19 mouse cellular contexts compared by ENCODE assay signal in genomic region chr4:114377531-114377930, GRCm38 (mm10). TPM values are rescaled to one million over a fixed set of nuclear protein-coding genes. Genes with fewer than 3 reads are reported as not detected.
A peak's percentile ranks its signal among the peaks of the same experiment; 100 is the strongest.
DNase-seq lines count a peak whose midpoint lies in the region; ATAC-seq and TF ChIP-seq lines count a peak whose summit lies in the region.
"Had no signal": no experiment of that assay in that cellular context is flagged by ENCODE, and none has a peak within 500 bp of the region (broad histone marks: within the 10 kb centered on the region; RNA-seq: fewer than 3 reads in every experiment).

No protein-coding gene starts in this region.

- H3K36me3 ChIP-seq in embryonic facial prominence, embryonic 13.5 days: no peaks in the 10 kb centered on the region
- H3K36me3 ChIP-seq in limb, embryonic 12.5 days: no peaks in the 10 kb centered on the region
- no peaks in the 10 kb centered on the region for H3K36me3 ChIP-seq in heart, embryonic 10.5 days
- H3K36me3 ChIP-seq in liver, postnatal 0 days (replicated peaks; ENCODE audit: insufficient read depth, low read length): no peaks in the 10 kb centered on the region
- H3K36me3 ChIP-seq: forebrain, embryonic 12.5 days; lung, embryonic 15.5 days had no signal

- 0 out of 2 replicates have a peak, but pooled peaks have one; percentile 6 for ATAC-seq in embryonic facial prominence, embryonic 13.5 days (ENCODE audit: insufficient number of reproducible peaks, insufficient read depth, low FRiP score, low TSS enrichment, low read depth)
- peak; percentile 44; the same call in 1 of the 2 replicates for ATAC-seq in limb, embryonic 12.5 days (ENCODE audit: insufficient number of reproducible peaks, insufficient read depth, low FRiP score, low TSS enrichment, low read depth)
- ATAC-seq in liver, postnatal 0 days: no peak
- ATAC-seq: hindbrain, embryonic 16.5 days; intestine, embryonic 16.5 days had no signal

- TF ChIP-seq CTCF in liver, postnatal 0 days (IDR thresholded peaks at IDR 0.05; ENCODE audit: low read depth): no peak

- WGBS in embryonic facial prominence, embryonic 13.5 days: 41% methylated on average over 11 of the region's 11 CpGs
- WGBS in limb, embryonic 12.5 days: 49% methylated on average over 11 of the region's 11 CpGs
- 81% methylated on average over 11 of the region's 11 CpGs for WGBS in heart, embryonic 10.5 days
- 82% methylated on average over 11 of the region's 11 CpGs for whole genome bisulfite sequencing in liver, postnatal 0 days (ENCODE audit: insufficient replicate concordance)

- H3K4me1 ChIP-seq in embryonic facial prominence, embryonic 13.5 days: peaks cover 16% of the 10 kb centered on the region; the same call in 1 of the 2 replicates
- H3K4me1 ChIP-seq in limb, embryonic 12.5 days (replicated peaks): peaks cover 18% of the 10 kb centered on the region
- peaks cover 8% of the 10 kb centered on the region for H3K4me1 ChIP-seq in heart, embryonic 10.5 days
- no peaks in the 10 kb centered on the region for H3K4me1 ChIP-seq in liver, postnatal 0 days (ENCODE audit: insufficient read depth)

- H3K9ac ChIP-seq in embryonic facial prominence, embryonic 13.5 days: no peak overlapping the region
- H3K9ac ChIP-seq in limb, embryonic 12.5 days (replicated peaks): no peak overlapping the region
- H3K9ac ChIP-seq in liver, postnatal 0 days (replicated peaks): no peak overlapping the region
- H3K9ac ChIP-seq: forebrain, embryonic 12.5 days; lung, embryonic 15.5 days had no signal

- 0 out of 2 replicates have a peak overlapping the region, but pooled peaks have one; percentile 5 for H3K27ac ChIP-seq in embryonic facial prominence, embryonic 13.5 days
- peak overlapping the region; percentile 59; the same call in 1 of the 2 replicates for H3K27ac ChIP-seq in limb, embryonic 12.5 days
- H3K27ac ChIP-seq in heart, embryonic 10.5 days: no peak overlapping the region
- H3K27ac ChIP-seq in liver, postnatal 0 days (ENCODE audit: low read depth): no peak overlapping the region
- H3K27ac ChIP-seq: forebrain, embryonic 12.5 days; lung, embryonic 15.5 days had no signal

- H3K27me3 ChIP-seq in embryonic facial prominence, embryonic 13.5 days: peaks cover 4% of the 10 kb centered on the region; the same call in 1 of the 2 replicates
- peaks cover 6% of the 10 kb centered on the region; the same call in 1 of the 2 replicates for H3K27me3 ChIP-seq in limb, embryonic 12.5 days
- H3K27me3 ChIP-seq in heart, embryonic 10.5 days (ENCODE audit: insufficient read depth, poor library complexity, severe bottlenecking): peaks cover 17% of the 10 kb centered on the region; the same call in 1 of the 2 replicates
- H3K27me3 ChIP-seq in liver, postnatal 0 days (ENCODE audit: insufficient read depth, low read length): no peaks in the 10 kb centered on the region
- H3K27me3 ChIP-seq: forebrain, embryonic 12.5 days; lung, embryonic 15.5 days had no signal

- DNase-seq in kidney, adult 18-20 months: peak; percentile 59
- DNase-seq in kidney, postnatal 10 days: peak; percentile 50
- DNase-seq in heart, embryonic 10.5 days (ENCODE audit: low spot score): no peak
- no peak for DNase-seq in spleen, postnatal 4 days (ENCODE audit: low spot score in 2 of 2)
- no peak for DNase-seq in embryo, embryonic 9.5 days (ENCODE audit: extremely low spot score)
- no peak for DNase-seq in liver, postnatal 0 days
- DNase-seq: B cell, adult 2 months; cerebellum, adult 2 months; gastrocnemius, postnatal 14 days; lung, postnatal 4 days; retina, postnatal 1 day; right cerebral cortex, postnatal 4 days had no signal

- no peak overlapping the region for H3K4me2 ChIP-seq in embryonic facial prominence, embryonic 13.5 days
- H3K4me2 ChIP-seq in limb, embryonic 12.5 days: no peak overlapping the region
- no peak overlapping the region for H3K4me2 ChIP-seq in liver, postnatal 0 days (ENCODE audit: low read depth, low read length)
- H3K4me2 ChIP-seq: forebrain, embryonic 12.5 days; liver, embryonic 11.5 days; lung, embryonic 15.5 days had no signal

- no peak for TF ChIP-seq EP300 in liver, postnatal 0 days (IDR thresholded peaks at IDR 0.05; ENCODE audit: low read depth)

- H3K4me3 ChIP-seq in embryonic facial prominence, embryonic 13.5 days: no peak overlapping the region
- no peak overlapping the region for H3K4me3 ChIP-seq in limb, embryonic 12.5 days (replicated peaks)
- H3K4me3 ChIP-seq in heart, embryonic 10.5 days: no peak overlapping the region
- H3K4me3 ChIP-seq in liver, postnatal 0 days (ENCODE audit: low read depth, low read length): no peak overlapping the region
- H3K4me3 ChIP-seq: forebrain, embryonic 12.5 days; lung, embryonic 15.5 days had no signal

- no peaks in the 10 kb centered on the region for H3K9me3 ChIP-seq in embryonic facial prominence, embryonic 13.5 days
- H3K9me3 ChIP-seq in limb, embryonic 12.5 days: no peaks in the 10 kb centered on the region
- H3K9me3 ChIP-seq in heart, embryonic 10.5 days: no peaks in the 10 kb centered on the region
- H3K9me3 ChIP-seq in liver, postnatal 0 days (ENCODE audit: low read length): no peaks in the 10 kb centered on the region
- H3K9me3 ChIP-seq: forebrain, embryonic 12.5 days; lung, embryonic 15.5 days had no signal

RNA-seq across cellular contexts. Expression of gene Trabd2b, which starts 29.0 kb away (rescaled TPM):
- 1.7 TPM in 2 replicates for polyA plus RNA-seq in embryonic facial prominence, embryonic 13.5 days (2015; fragmentation: Nextera tagmentation; extraction: Ambion mirVana)
- 0.59 and 0.72 TPM in 2 replicates for polyA plus RNA-seq in limb, embryonic 12.5 days (2016; fragmentation: Nextera tagmentation; extraction: Ambion mirVana)
- polyA plus RNA-seq in heart, embryonic 10.5 days (2016; fragmentation: Nextera tagmentation; extraction: Ambion mirVana): 0.65 and 2.2 TPM in 2 replicates
- polyA plus RNA-seq in liver, postnatal 0 days (2015; fragmentation: Nextera tagmentation; extraction: Ambion mirVana): 0.06 and 0.13 TPM in 2 replicates

Comparison
In these comparisons a context has a peak if more than half of its experiments do, and no peak if none do; other contexts are left out.
1. H3K27ac ChIP-seq: peak in embryonic facial prominence, embryonic 13.5 days (single experiment) and limb, embryonic 12.5 days (single experiment); none in heart, embryonic 10.5 days (single experiment) and liver, postnatal 0 days (single experiment).
2. DNase-seq: peak in kidney, adult 18-20 months (single experiment) and kidney, postnatal 10 days (single experiment); none in heart, embryonic 10.5 days (single experiment), spleen, postnatal 4 days (0 of 2), embryo, embryonic 9.5 days (single experiment) and liver, postnatal 0 days (single experiment).